Mouse (Mus musculus): ENCODE measurements at regions not wholly inside any gene's neighbourhood (a gene's known extent, or its start where the extent isn't known, plus 50 kb on each side); places are given as distances from the start of the nearest gene placed in this dataset.

DNA sequence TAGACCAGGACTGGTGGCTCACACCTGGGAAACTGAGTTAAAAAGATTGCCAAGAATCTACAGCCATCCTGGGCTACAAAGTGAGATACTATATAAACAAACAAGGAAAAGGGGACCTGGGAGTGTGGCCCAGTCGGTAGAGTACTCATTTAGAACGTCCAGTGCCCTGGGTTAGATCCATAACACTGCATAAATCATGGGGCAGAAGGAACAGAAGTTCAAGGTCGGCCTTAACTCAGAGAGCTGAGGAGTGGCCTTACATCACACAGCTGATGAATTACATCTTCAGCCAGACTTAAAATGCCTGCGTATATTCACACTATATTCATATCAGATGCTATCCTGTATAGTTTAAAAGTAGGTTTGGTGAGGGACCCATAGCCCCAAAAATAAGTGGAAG lies 78.0 kb upstream of the Thy1 start:
- TF ChIP-seq CHD2 (IDR thresholded peaks at IDR 0.05; ENCODE audit: low read length) (no peak), CTCF (IDR thresholded peaks at IDR 0.05 in 2 of 3, conservative IDR thresholded peaks at IDR 0.05 in 1 of 3; ENCODE audit: control insufficient read depth in 1 of 3, insufficient read depth in 1 of 3, low read depth in 2 of 3, low read length in 3 of 3, poor library complexity in 1 of 3, severe bottlenecking in 1 of 3) (no peak), USF1 (IDR thresholded peaks at IDR 0.05; ENCODE audit: low read depth, low read length) (no peak)
